Mouse (Mus musculus) cerebellum, adult 11 months (tissue): ENCODE results near the gene Khk.

Experiments
- DNase-seq: peaks from one replicate; pipeline ENCODE4 v3.0.0; 2022

Gene Khk

GRCm38 (mm10) chr5:30944956-30945781 lies 23.9 kb downstream of the Khk start, which contains the start of gene Cgref1:
TSS of gene Cgref1 (minus strand) at chr5:30945591.
- peak; percentile 68 for DNase-seq

- no peak for DNase-seq
Observed at GRCm38 (mm10) chr5:30948620-30949019, 27.4 kb downstream of the Khk start.

GRCm38 (mm10) chr5:30949654-30950326 lies 28.6 kb downstream of the Khk start:
- peak; percentile 80 for DNase-seq

- DNase-seq: no peak
Observed at GRCm38 (mm10) chr5:30950451-30950850, 29.2 kb downstream of the Khk start.

- no peak for DNase-seq
Observed at GRCm38 (mm10) chr5:30950922-30951321, 29.7 kb downstream of the Khk start.

GRCm38 (mm10) chr5:30951706-30952105 lies 30.5 kb downstream of the Khk start:
- no peak for DNase-seq

GRCm38 (mm10) chr5:30952551-30952950 lies 31.3 kb downstream of the Khk start:
- DNase-seq: no peak

GRCm38 (mm10) chr5:30954065-30954464 lies 32.8 kb downstream of the Khk start:
- peak; percentile 62 for DNase-seq

GRCm38 (mm10) chr5:30954556-30954955 lies 33.3 kb downstream of the Khk start:
- DNase-seq: no peak

- no peak for DNase-seq
Observed at GRCm38 (mm10) chr5:30955751-30956150, 34.5 kb downstream of the Khk start.

- DNase-seq: no peak
Observed at GRCm38 (mm10) chr5:30957891-30958290, 36.7 kb downstream of the Khk start.

GRCm38 (mm10) chr5:30959198-30959854 lies 38.1 kb downstream of the Khk start:
- no peak for DNase-seq

GRCm38 (mm10) chr5:30959966-30960501 lies 38.8 kb downstream of the Khk start, which contains the start of gene Preb:
TSS of gene Preb (minus strand) at chr5:30960361.
- DNase-seq: peak; percentile 99

- DNase-seq: no peak
Observed at GRCm38 (mm10) chr5:30960814-30961213, 39.6 kb downstream of the Khk start.

GRCm38 (mm10) chr5:30961545-30962505 lies 40.6 kb downstream of the Khk start:
- no peak for DNase-seq

- no peak for DNase-seq
Observed at GRCm38 (mm10) chr5:30963916-30964315, 42.7 kb downstream of the Khk start.

- DNase-seq: no peak
Observed at GRCm38 (mm10) chr5:30966189-30966588, 45.0 kb downstream of the Khk start.

GRCm38 (mm10) chr5:30968416-30968815 lies 47.2 kb downstream of the Khk start, which contains the start of gene Tcf23:
TSS of gene Tcf23 (plus strand) at chr5:30968662.
- no peak for DNase-seq

GRCm38 (mm10) chr5:30969440-30969839 lies 48.2 kb downstream of the Khk start:
- DNase-seq: no peak

GRCm38 (mm10) chr5:30974870-30975656 lies 53.8 kb downstream of the Khk start:
- DNase-seq: no peak
